In genomic region chr7:96265941-96266340, GRCm38 (mm10) we compare ENCODE assay signal across 11 mouse cellular contexts.
DNase-seq lines count a peak whose midpoint lies in the region; ATAC-seq and TF ChIP-seq lines count a peak whose summit lies in the region.
"Had no signal": no experiment of that assay in that cellular context is flagged by ENCODE, and none has a peak within 500 bp of the region (broad histone marks: within the 10 kb centered on the region; RNA-seq: fewer than 3 reads in every experiment).

No protein-coding gene starts in this region.

- ATAC-seq in forebrain, embryonic 15.5 days (replicated peaks): no peak
- no peak for ATAC-seq in forebrain, postnatal 0 days
- no peak for ATAC-seq in kidney, embryonic 16.5 days (ENCODE audit: low FRiP score, low TSS enrichment)
- ATAC-seq in megakaryocyte, adult 5-6 weeks (ENCODE audit: poor library complexity, severe bottlenecking): no peak

- no peaks in the 10 kb centered on the region for H3K9me3 ChIP-seq in forebrain, embryonic 15.5 days
- H3K9me3 ChIP-seq in forebrain, postnatal 0 days (ENCODE audit: low read length): no peaks in the 10 kb centered on the region
- H3K9me3 ChIP-seq in kidney, embryonic 16.5 days (ENCODE audit: low read length): no peaks in the 10 kb centered on the region
- H3K9me3 ChIP-seq: limb, embryonic 12.5 days; lung, embryonic 15.5 days had no signal

- TF ChIP-seq CTCF in forebrain, postnatal 0 days (IDR thresholded peaks at IDR 0.05; ENCODE audit: low read depth): no peak

- H3K4me1 ChIP-seq in forebrain, embryonic 15.5 days: peaks cover 46% of the 10 kb centered on the region
- 0 out of 2 replicates have a peak, but pooled peaks cover 6% of the 10 kb centered on the region for H3K4me1 ChIP-seq in forebrain, postnatal 0 days (ENCODE audit: insufficient read depth)
- H3K4me1 ChIP-seq in kidney, embryonic 16.5 days (ENCODE audit: insufficient read depth, low read length): peaks cover 3% of the 10 kb centered on the region; the same call in 1 of the 2 replicates

- no peaks in the 10 kb centered on the region for H3K36me3 ChIP-seq in forebrain, embryonic 15.5 days
- H3K36me3 ChIP-seq in forebrain, postnatal 0 days (ENCODE audit: insufficient read depth): no peaks in the 10 kb centered on the region
- no peaks in the 10 kb centered on the region for H3K36me3 ChIP-seq in kidney, embryonic 16.5 days (ENCODE audit: insufficient read depth, low read length)
- H3K36me3 ChIP-seq: limb, embryonic 12.5 days; lung, embryonic 15.5 days had no signal

- peak overlapping the region; percentile 64; the same call in 1 of the 2 replicates for H3K27ac ChIP-seq in forebrain, embryonic 15.5 days (replicated peaks)
- H3K27ac ChIP-seq in forebrain, postnatal 0 days (ENCODE audit: low read depth, low read length): no peak overlapping the region
- no peak overlapping the region for H3K27ac ChIP-seq in kidney, embryonic 16.5 days (ENCODE audit: low read length)
- H3K27ac ChIP-seq: limb, embryonic 12.5 days; lung, embryonic 15.5 days had no signal

- no peak overlapping the region for H3K4me3 ChIP-seq in forebrain, embryonic 15.5 days
- H3K4me3 ChIP-seq in forebrain, postnatal 0 days (ENCODE audit: low read depth, low read length): no peak overlapping the region
- no peak overlapping the region for H3K4me3 ChIP-seq in kidney, embryonic 16.5 days (ENCODE audit: low read length)
- H3K4me3 ChIP-seq: limb, embryonic 12.5 days; lung, embryonic 15.5 days had no signal

- H3K27me3 ChIP-seq in forebrain, embryonic 15.5 days: no peaks in the 10 kb centered on the region
- H3K27me3 ChIP-seq in forebrain, postnatal 0 days (ENCODE audit: insufficient read depth, low read length): no peaks in the 10 kb centered on the region
- no peaks in the 10 kb centered on the region for H3K27me3 ChIP-seq in kidney, embryonic 16.5 days (ENCODE audit: insufficient read depth, low read length)
- H3K27me3 ChIP-seq: limb, embryonic 12.5 days; lung, embryonic 15.5 days had no signal

- DNase-seq in forebrain, postnatal 0 days: no peak
- peak; percentile 25 to 32 for DNase-seq in kidney, postnatal 4 days
- peak; percentile 20 for DNase-seq in NIH3T3 (ENCODE audit: low read depth)
- DNase-seq in lung, postnatal 14 days: peak; percentile 27
- DNase-seq in spleen, postnatal 10 days (ENCODE audit: low spot score in 2 of 2): no peak
- DNase-seq: midbrain, embryonic 14.5 days had no signal

- no peak overlapping the region for H3K4me2 ChIP-seq in forebrain, embryonic 15.5 days (replicated peaks)
- no peak overlapping the region for H3K4me2 ChIP-seq in forebrain, postnatal 0 days (ENCODE audit: low read depth)
- no peak overlapping the region for H3K4me2 ChIP-seq in kidney, embryonic 16.5 days (replicated peaks; ENCODE audit: low read depth, low read length)
- H3K4me2 ChIP-seq: limb, embryonic 12.5 days; lung, embryonic 15.5 days had no signal

- WGBS in forebrain, embryonic 15.5 days: 47% methylated on average over 1 of the region's 1 CpGs
- 50% methylated on average over 1 of the region's 1 CpGs for WGBS in forebrain, postnatal 0 days
- 70% methylated on average over 1 of the region's 1 CpGs for WGBS in kidney, embryonic 16.5 days

- H3K9ac ChIP-seq in forebrain, embryonic 15.5 days (replicated peaks): no peak overlapping the region
- no peak overlapping the region for H3K9ac ChIP-seq in forebrain, postnatal 0 days
- no peak overlapping the region for H3K9ac ChIP-seq in kidney, embryonic 16.5 days (replicated peaks; ENCODE audit: low read length)
- H3K9ac ChIP-seq: limb, embryonic 12.5 days; lung, embryonic 15.5 days had no signal

Comparison
In these comparisons a context has a peak if more than half of its experiments do, and no peak if none do; other contexts are left out.
1. DNase-seq: peak in kidney, postnatal 4 days (2 of 2), NIH3T3 (single experiment) and lung, postnatal 14 days (single experiment); none in forebrain, postnatal 0 days (single experiment) and spleen, postnatal 10 days (0 of 2).